ENCODE assay signal across 16 mouse cellular contexts in the genomic region with DNA sequence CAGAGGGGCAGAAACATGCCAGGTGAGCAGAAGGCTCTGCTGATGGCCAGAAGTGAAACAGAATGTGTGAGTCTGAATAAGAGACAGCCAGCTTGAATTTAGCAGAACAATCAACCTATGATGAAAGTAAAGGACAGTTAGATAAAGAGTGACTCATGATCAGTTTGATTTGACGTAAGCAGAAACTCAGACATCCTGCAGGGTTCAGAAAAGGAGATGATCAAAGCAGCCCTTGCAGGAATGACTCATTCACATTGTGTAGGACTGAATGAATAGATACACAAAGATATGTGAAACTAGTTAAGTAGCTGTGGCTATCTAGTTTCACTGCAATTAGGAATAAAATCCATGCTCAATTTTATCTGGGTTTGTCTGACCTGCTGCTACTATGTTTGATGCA.
"Had no signal": no experiment of that assay in that cellular context is flagged by ENCODE, and none has a peak within 500 bp of the region (broad histone marks: within the 10 kb centered on the region; RNA-seq: fewer than 3 reads in every experiment).

No protein-coding gene starts in this region.

- ATAC-seq: liver, postnatal 0 days had no signal

- H3K27me3 ChIP-seq: kidney, embryonic 15.5 days; limb, embryonic 12.5 days; liver, embryonic 13.5 days; lung, embryonic 15.5 days; megakaryocyte, embryonic 14.5 days; midbrain, embryonic 12.5 days; neural tube, embryonic 15.5 days; stomach, embryonic 15.5 days had no signal

- DNase-seq: kidney, adult 2 months; kidney, postnatal 25 days; layer of hippocampus, postnatal 36 days; liver; liver, embryonic 13.5 days; liver, postnatal 0 days; lung, postnatal 14 days; thymus, postnatal 4 days had no signal

- H3K4me2 ChIP-seq: kidney, embryonic 15.5 days; limb, embryonic 12.5 days; liver, embryonic 13.5 days; lung, embryonic 15.5 days; midbrain, embryonic 12.5 days; neural tube, embryonic 15.5 days; stomach, embryonic 15.5 days had no signal

- H3K36me3 ChIP-seq: kidney, embryonic 15.5 days; limb, embryonic 12.5 days; liver, embryonic 13.5 days; lung, embryonic 15.5 days; midbrain, embryonic 12.5 days; neural tube, embryonic 15.5 days; stomach, embryonic 15.5 days had no signal

- H3K9me3 ChIP-seq: kidney, embryonic 15.5 days; limb, embryonic 12.5 days; liver, embryonic 13.5 days; lung, embryonic 15.5 days; megakaryocyte, embryonic 14.5 days; midbrain, embryonic 12.5 days; neural tube, embryonic 15.5 days; stomach, embryonic 15.5 days had no signal

- H3K27ac ChIP-seq: kidney, embryonic 15.5 days; limb, embryonic 12.5 days; liver, embryonic 13.5 days; lung, embryonic 15.5 days; macrophage; midbrain, embryonic 12.5 days; neural tube, embryonic 15.5 days; stomach, embryonic 15.5 days had no signal

- H3K4me3 ChIP-seq: kidney, embryonic 15.5 days; limb, embryonic 12.5 days; liver, embryonic 13.5 days; lung, embryonic 15.5 days; megakaryocyte, embryonic 14.5 days; midbrain, embryonic 12.5 days; neural tube, embryonic 15.5 days; stomach, embryonic 15.5 days had no signal

- H3K4me1 ChIP-seq: kidney, embryonic 15.5 days; limb, embryonic 12.5 days; liver, embryonic 13.5 days; lung, embryonic 15.5 days; megakaryocyte, embryonic 14.5 days; midbrain, embryonic 12.5 days; neural tube, embryonic 15.5 days; stomach, embryonic 15.5 days had no signal

- H3K9ac ChIP-seq: kidney, embryonic 15.5 days; limb, embryonic 12.5 days; liver, embryonic 13.5 days; liver, postnatal 0 days; lung, embryonic 15.5 days; midbrain, embryonic 12.5 days; neural tube, embryonic 15.5 days; stomach, embryonic 15.5 days had no signal
